Mouse (Mus musculus): ENCODE data around the gene March10.

GRCm38 (mm10) chr11:105367163-105367562 lies 89.4 kb downstream of the March10 start:
- TF ChIP-seq POLR2A (IDR thresholded peaks at IDR 0.05; ENCODE audit: insufficient read depth, low read length) = no peak
- no peak for TF ChIP-seq CTCF (IDR thresholded peaks at IDR 0.05; ENCODE audit: low read depth, low read length)
- no peak for TF ChIP-seq EP300 (IDR thresholded peaks at IDR 0.05; ENCODE audit: insufficient read depth, low read depth, low read length)

All from ES-Bruce4 (cell line).